Mouse (Mus musculus) forebrain, embryonic 11.5 days (tissue): ENCODE measurements around the gene Tctex1d4. TPM values are rescaled to one million over a fixed set of nuclear protein-coding genes. Genes with fewer than 3 reads are reported as not detected.

ENCODE experiments used
- ATAC-seq: fragments of 200-750 bp; cut with Nextera tagmentation; replicated peaks from 2 replicates; pipeline ENCODE4 v1.8.0; 2017; ENCODE audit warnings: moderate TSS enrichment; ENCODE audit not compliant: low FRiP score
- DNase-seq: peaks from one replicate; pipeline ENCODE4 v3.0.0-alpha.2; 2017; ENCODE audit warnings: low spot score
- H3K27ac ChIP-seq: fragments of 300-500 bp; sonication (generic); 2 replicates; pipeline ENCODE4 v1.5.1; 2014; ENCODE audit warnings: low read depth, low read length
- H3K27me3 ChIP-seq: fragments of 300-500 bp; sonication (generic); 2 replicates; pipeline ENCODE4 v1.6.1; 2014; ENCODE audit warnings: mild to moderate bottlenecking, low read length, mixed read lengths; ENCODE audit not compliant: control insufficient read depth, insufficient read depth
- H3K36me3 ChIP-seq: fragments of 300-500 bp; sonication (generic); 2 replicates; pipeline ENCODE4 v1.6.1; 2014; ENCODE audit warnings: mild to moderate bottlenecking, low read length, moderate library complexity, mixed read lengths; ENCODE audit not compliant: control insufficient read depth, insufficient read depth
- H3K4me1 ChIP-seq: fragments of 300-500 bp; sonication (generic); replicated peaks from 2 replicates; pipeline ENCODE4 v1.6.1; 2014; ENCODE audit warnings: low read length, mixed read lengths; ENCODE audit not compliant: control insufficient read depth, insufficient read depth
- H3K4me2 ChIP-seq: fragments of 300-500 bp; sonication (generic); 2 replicates; pipeline ENCODE4 v1.6.1; 2014; ENCODE audit warnings: low read depth, mild to moderate bottlenecking, low read length, moderate library complexity, mixed read lengths; ENCODE audit not compliant: severe bottlenecking
- H3K4me3 ChIP-seq: fragments of 300-500 bp; sonication (generic); 2 replicates; pipeline ENCODE4 v1.5.1; 2014; ENCODE audit warnings: low read depth, low read length
- H3K9ac ChIP-seq: fragments of 300-500 bp; sonication (generic); 2 replicates; pipeline ENCODE4 v1.6.1; 2014; ENCODE audit warnings: low read length
- H3K9me3 ChIP-seq: fragments of 300-500 bp; sonication (generic); 2 replicates; pipeline ENCODE4 v1.6.1; 2016; ENCODE audit warnings: low read length, mixed read lengths; ENCODE audit not compliant: control insufficient read depth
- WGBS: fragments of 180-500 bp; shearing (Covaris S2); extraction: QIAGEN DNeasy Blood & Tissue Kit; methylation state at CpG from one replicate; pipeline ENCODE4 v1.1.7; 2014; 5-methylcytosine and 5-hydroxymethylcytosine counted together
- polyA plus RNA-seq: library from polyadenylated mRNA; unstranded; fragments of >200 nt; fragmentation: Nextera tagmentation; extraction: Ambion mirVana; gene quantifications from 2 replicates; pipeline ENCODE4 v1.2.1, GENCODE M21; 2014

Gene Tctex1d4
- polyA plus RNA-seq, 1 experiment from 2014 or later: not detected

GRCm38 (mm10) chr4:117150212-117150733 is 23.7 kb downstream of the Tctex1d4 start:
- WGBS: 88% methylated on average over 6 of the region's 6 CpGs
- no peaks in the 10 kb centered on the region for H3K27me3 ChIP-seq
- peaks cover 2% of the 10 kb centered on the region; the same call in 1 of the 2 replicates for H3K4me1 ChIP-seq
- H3K4me2 ChIP-seq: no peak overlapping the region
- H3K9me3 ChIP-seq: no peaks in the 10 kb centered on the region
- H3K9ac ChIP-seq: no peak overlapping the region
- ATAC-seq (no peak), DNase-seq (no peak)
- H3K36me3 ChIP-seq: peaks cover 34% of the 10 kb centered on the region
- no peak overlapping the region for H3K4me3 ChIP-seq
- H3K27ac ChIP-seq: no peak overlapping the region

- 89% methylated on average over 1 of the region's 1 CpGs for WGBS
Observed at GRCm38 (mm10) chr4:117151416-117151815, 24.8 kb downstream of the Tctex1d4 start.

DNA sequence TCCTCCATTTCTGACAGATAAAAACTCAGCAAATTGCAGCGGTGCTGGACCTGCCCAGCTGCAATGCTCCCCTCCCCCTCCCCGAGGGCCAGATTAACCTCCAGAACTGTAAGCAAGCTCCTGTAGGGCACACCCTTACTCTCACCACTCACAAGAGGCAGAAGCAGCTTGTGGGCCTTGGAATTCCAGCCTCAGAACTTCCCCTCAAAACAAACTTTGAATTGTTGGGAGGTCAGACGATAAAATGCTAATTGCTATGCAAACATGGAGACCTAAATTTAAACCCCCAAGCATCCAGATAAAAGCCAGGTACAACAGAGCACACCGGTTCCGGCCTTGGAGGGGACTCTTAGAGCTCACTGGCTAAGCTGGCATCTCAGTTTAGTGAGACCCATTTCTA is 26.1 kb downstream of the Tctex1d4 start:
- Histone ChIP-seq H3K4me2 (no peak overlapping the region), H3K4me3 (no peak overlapping the region), H3K9me3 (no peaks in the 10 kb centered on the region), H3K4me1 (peaks cover 2% of the 10 kb centered on the region; the same call in 1 of the 2 replicates), H3K27me3 (no peaks in the 10 kb centered on the region), H3K9ac (no peak overlapping the region), H3K36me3 (peaks cover 34% of the 10 kb centered on the region), H3K27ac (no peak overlapping the region)
- WGBS: 90% methylated on average over 5 of the region's 5 CpGs
- DNase-seq: no peak
- no peak for ATAC-seq

More at GRCm38 (mm10) chr4:117151416-117151815, 24.8 kb downstream of the Tctex1d4 start:
- ATAC-seq (no peak), DNase-seq (no peak)
- H3K4me1 ChIP-seq: peaks cover 2% of the 10 kb centered on the region; the same call in 1 of the 2 replicates
- no peaks in the 10 kb centered on the region for H3K27me3 ChIP-seq
- peaks cover 34% of the 10 kb centered on the region for H3K36me3 ChIP-seq
- no peak overlapping the region for H3K27ac ChIP-seq
- no peak overlapping the region for H3K4me2 ChIP-seq
- H3K4me3 ChIP-seq: no peak overlapping the region
- H3K9ac ChIP-seq: no peak overlapping the region
- no peaks in the 10 kb centered on the region for H3K9me3 ChIP-seq

DNA sequence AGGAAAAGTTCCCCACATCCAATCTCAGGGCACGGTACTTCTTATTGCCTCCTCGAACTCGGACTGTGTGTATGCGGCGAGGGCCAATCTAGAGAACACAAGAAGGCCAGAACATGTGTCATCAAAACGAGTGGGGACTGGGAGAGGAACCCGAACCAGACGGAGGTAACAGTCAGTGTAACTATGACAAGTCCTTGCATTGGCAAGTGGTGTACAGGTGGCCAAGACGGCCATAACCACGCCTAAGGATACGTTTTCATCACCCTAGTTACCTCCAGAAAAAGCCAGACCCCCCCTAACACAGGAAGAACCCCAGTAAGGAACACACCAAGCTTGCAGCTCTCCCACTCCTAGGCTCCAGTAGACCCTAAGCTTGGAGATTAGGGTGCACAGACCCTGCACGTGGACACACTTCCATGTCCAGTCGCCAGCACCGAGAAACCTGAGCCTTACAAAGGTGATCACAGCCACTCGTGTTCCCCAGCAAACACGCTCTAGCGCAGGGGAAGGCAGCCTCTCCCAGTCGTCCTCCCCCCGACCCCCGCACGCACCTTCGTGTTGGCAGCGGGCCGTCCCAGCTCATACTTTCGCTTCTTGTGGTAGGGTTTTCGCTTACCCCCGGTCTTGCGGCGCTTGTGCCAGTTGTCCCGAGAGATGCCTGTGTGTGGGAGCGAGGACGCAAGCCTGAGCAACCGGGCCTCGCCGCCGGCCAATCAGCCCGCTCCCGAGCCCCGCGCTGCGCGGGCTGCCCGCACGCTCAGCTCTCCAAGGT is 28.6 kb downstream of the Tctex1d4 start:
- peak overlapping the region; percentile 98 for H3K9ac ChIP-seq
- ATAC-seq (no peak), DNase-seq (peak; percentile 62)
- no peaks in the 10 kb centered on the region for H3K9me3 ChIP-seq
- no peaks in the 10 kb centered on the region for H3K27me3 ChIP-seq
- H3K4me3 ChIP-seq: peak overlapping the region; percentile 99
- WGBS: 2% methylated on average over 44 of the region's 44 CpGs
- H3K36me3 ChIP-seq: peaks cover 33% of the 10 kb centered on the region
- peak overlapping the region; percentile 85 for H3K27ac ChIP-seq
- H3K4me1 ChIP-seq: peaks cover 2% of the 10 kb centered on the region; the same call in 1 of the 2 replicates
- peak overlapping the region; percentile 84 for H3K4me2 ChIP-seq

DNA sequence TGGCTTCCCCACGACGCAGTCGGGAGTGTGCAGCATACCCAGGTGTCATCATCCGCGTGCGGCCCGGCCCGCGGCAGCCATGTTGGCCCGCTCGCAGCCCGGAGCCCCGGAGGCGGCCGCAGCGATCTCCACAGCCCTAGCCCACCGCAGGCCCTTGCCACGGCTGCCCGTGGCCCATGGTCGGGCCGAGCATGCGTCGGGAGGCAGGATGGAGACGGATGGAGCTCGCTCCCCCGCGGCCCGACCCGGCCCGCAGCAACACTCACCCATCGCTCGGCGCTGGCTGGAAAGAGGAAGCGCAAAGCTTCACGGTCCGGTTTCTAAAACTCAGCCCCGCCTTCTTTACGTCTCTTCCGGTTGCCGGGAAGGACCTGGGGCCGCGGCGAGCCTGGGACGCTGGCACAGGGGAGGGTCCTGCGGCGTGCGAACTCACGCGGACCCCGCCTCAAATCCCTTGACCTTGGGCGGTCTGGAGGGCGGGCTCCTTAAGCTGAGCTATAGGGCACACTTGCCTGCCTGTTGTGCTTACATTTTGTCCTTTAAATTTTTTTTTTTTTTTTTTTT is 29.3 kb downstream of the Tctex1d4 start, which contains the start of gene Rps8:
Gene Rps8, minus strand, starts transcription at position 452 of the 564 bp plus-strand sequence.
- Histone ChIP-seq H3K4me2 (peak within 1 kb of the TSS; percentile 84), H3K4me1 (peaks cover 2% of the 10 kb centered on the region; the same call in 1 of the 2 replicates), H3K9me3 (no peaks in the 10 kb centered on the region), H3K27me3 (no peaks in the 10 kb centered on the region), H3K9ac (peak within 1 kb of the TSS; percentile 98), H3K4me3 (peak within 1 kb of the TSS; percentile 99), H3K27ac (peak within 1 kb of the TSS; percentile 85), H3K36me3 (peaks cover 29% of the 10 kb centered on the region)
- peak; percentile 93 for DNase-seq
- peak; percentile 96 for ATAC-seq
- WGBS: under 1% methylated on average over 49 of the region's 52 CpGs

- Histone ChIP-seq H3K9me3 (no peaks in the 10 kb centered on the region), H3K4me3 (peak overlapping the region; percentile 99), H3K36me3 (peaks cover 27% of the 10 kb centered on the region), H3K4me2 (peak overlapping the region; percentile 84; the same call in 1 of the 2 replicates), H3K9ac (no peak overlapping the region; the same call in 1 of the 2 replicates), H3K27ac (no peak overlapping the region), H3K4me1 (peaks cover 2% of the 10 kb centered on the region; the same call in 1 of the 2 replicates), H3K27me3 (no peaks in the 10 kb centered on the region)
- no peak; the same call in 1 of the 2 replicates for ATAC-seq
- 33% methylated on average over 6 of the region's 6 CpGs for WGBS
- no peak for DNase-seq
Observed at GRCm38 (mm10) chr4:117156372-117156771, 29.8 kb downstream of the Tctex1d4 start.

DNA sequence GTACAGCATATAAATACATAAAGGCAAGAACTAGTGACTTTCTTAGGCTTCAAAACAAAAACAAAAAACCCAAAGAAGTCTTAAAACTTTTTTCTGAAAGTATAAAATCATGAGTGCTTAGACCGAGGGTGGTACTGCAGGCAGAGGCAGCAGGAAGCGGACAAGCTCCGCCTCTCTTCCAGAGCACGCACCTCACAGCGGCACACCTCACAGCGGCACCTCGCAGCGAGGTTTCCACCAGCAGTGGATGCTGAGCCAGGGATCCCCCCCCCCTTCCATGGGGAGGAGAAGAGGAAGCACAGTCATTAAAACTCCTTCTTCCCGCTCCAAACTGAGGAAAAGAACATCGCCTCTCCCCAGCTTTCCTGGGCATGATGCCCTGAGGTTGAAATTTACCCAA is 33.1 kb downstream of the Tctex1d4 start:
- WGBS: 93% methylated on average over 10 of the region's 10 CpGs
- no peaks in the 10 kb centered on the region for H3K9me3 ChIP-seq

DNA sequence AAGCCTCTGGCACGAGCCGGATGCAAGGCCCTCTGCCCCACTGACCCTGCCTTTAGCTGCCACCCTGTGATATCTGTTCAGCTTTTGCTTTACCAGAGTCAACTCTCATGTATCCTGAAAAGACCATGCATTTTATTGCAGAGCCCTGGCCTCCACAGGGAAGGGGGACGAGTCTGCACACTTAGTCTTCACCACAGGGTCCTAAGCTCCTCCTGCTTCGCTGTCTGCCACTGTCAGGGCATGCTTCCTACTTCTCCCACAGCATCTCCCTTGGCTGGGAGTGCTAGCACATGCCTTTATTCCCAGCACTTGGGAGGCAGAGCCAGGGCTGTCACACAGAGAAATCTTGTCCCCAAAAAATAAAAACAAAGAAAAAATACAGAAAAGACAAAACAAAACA is 34.6 kb downstream of the Tctex1d4 start:
- no peak overlapping the region for H3K27ac ChIP-seq

More for the DNA sequence above, 33.1 kb downstream of the Tctex1d4 start:
- Histone ChIP-seq H3K4me2 (no peak overlapping the region), H3K27me3 (no peaks in the 10 kb centered on the region), H3K36me3 (peaks cover 14% of the 10 kb centered on the region; the same call in 1 of the 2 replicates), H3K27ac (no peak overlapping the region), H3K9ac (no peak overlapping the region), H3K4me3 (no peak overlapping the region), H3K4me1 (no peaks in the 10 kb centered on the region; the same call in 1 of the 2 replicates)
- ATAC-seq (no peak), DNase-seq (no peak)

More for the DNA sequence above, 34.6 kb downstream of the Tctex1d4 start:
- H3K9ac ChIP-seq: no peak overlapping the region
- peaks cover 18% of the 10 kb centered on the region; the same call in 1 of the 2 replicates for H3K36me3 ChIP-seq
- no peaks in the 10 kb centered on the region for H3K4me1 ChIP-seq
- no peaks in the 10 kb centered on the region for H3K27me3 ChIP-seq
- no peaks in the 10 kb centered on the region for H3K9me3 ChIP-seq
- no peak overlapping the region for H3K4me2 ChIP-seq
- no peak overlapping the region for H3K4me3 ChIP-seq
- no peak for ATAC-seq
- WGBS: 80% methylated on average over 4 of the region's 4 CpGs
- DNase-seq: no peak
